Mouse (Mus musculus): Measurements from ENCODE around the gene Tgfa. TPM values are rescaled to one million over a fixed set of nuclear protein-coding genes. Genes with fewer than 3 reads are reported as not detected.

Tgfa gene
- total RNA-seq, 1 experiment: 2.2 TPM

DNA sequence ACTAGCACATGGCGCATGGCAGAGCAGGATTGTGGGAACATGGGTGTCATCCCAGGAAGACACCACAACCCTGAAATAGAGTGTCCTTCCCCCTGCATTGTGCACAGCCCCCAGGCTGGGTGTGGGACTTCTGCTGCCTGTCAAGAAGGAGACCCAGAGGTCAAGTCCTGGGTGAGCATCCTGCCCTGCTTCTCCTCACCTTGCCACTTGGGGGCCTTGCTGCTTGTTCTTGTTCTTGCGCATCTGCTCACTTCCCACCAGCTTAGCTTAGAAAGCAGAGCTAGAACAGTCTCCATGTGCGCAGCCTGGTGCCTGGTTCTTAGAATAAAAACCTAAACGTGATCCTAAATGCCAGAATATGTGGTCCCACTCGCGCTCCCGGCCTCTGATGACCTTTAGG, 82.6 kb downstream of the Tgfa start:
- Histone ChIP-seq H3K4me1 (ENCODE audit: control insufficient read depth in 2 of 2, insufficient read depth in 2 of 2, low read length in 2 of 2, poor library complexity in 1 of 2) (peaks cover 0 to 2% of the 10 kb centered on the region in 2 experiments; a peak in 2 of 4 replicates), H3K36me3 (ENCODE audit: control insufficient read depth, insufficient read depth, low read length, poor library complexity, severe bottlenecking) (no peaks in the 10 kb centered on the region), H3K27ac (ENCODE audit: insufficient read depth, low read depth, low read length, poor library complexity, severe bottlenecking) (no peak overlapping the region), H3K4me3 (ENCODE audit: insufficient read depth in 1 of 2, low read depth in 1 of 2, low read length in 2 of 2, poor library complexity in 1 of 2, severe bottlenecking in 1 of 2) (no peak overlapping the region), H3K9ac (ENCODE audit: insufficient read depth, low read depth, low read length, poor library complexity, severe bottlenecking) (no peak overlapping the region), H3K9me3 (ENCODE audit: control insufficient read depth, insufficient read depth, low read depth, low read length) (no peaks in the 10 kb centered on the region)
- TF ChIP-seq MAFK (IDR thresholded peaks at IDR 0.05; ENCODE audit: insufficient read depth, low read depth, low read length) (no peak), HCFC1 (IDR thresholded peaks at IDR 0.05; ENCODE audit: borderline replicate concordance, insufficient read depth, low read length) (no peak), ZNF384 (IDR thresholded peaks at IDR 0.05; ENCODE audit: low read depth, low read length) (no peak), CHD2 (IDR thresholded peaks at IDR 0.05; ENCODE audit: low read depth, low read length) (no peak), ZC3H11A (IDR thresholded peaks at IDR 0.05; ENCODE audit: borderline replicate concordance, low read depth, low read length) (no peak)
- DNase-seq (ENCODE audit: low read depth, low spot score): no peak
- in situ Hi-C loops (cut with MboI; ENCODE audit: low sequenced_read_pairs in 2 of 2, unreplicated experiment in 2 of 2): no loop called here

DNA sequence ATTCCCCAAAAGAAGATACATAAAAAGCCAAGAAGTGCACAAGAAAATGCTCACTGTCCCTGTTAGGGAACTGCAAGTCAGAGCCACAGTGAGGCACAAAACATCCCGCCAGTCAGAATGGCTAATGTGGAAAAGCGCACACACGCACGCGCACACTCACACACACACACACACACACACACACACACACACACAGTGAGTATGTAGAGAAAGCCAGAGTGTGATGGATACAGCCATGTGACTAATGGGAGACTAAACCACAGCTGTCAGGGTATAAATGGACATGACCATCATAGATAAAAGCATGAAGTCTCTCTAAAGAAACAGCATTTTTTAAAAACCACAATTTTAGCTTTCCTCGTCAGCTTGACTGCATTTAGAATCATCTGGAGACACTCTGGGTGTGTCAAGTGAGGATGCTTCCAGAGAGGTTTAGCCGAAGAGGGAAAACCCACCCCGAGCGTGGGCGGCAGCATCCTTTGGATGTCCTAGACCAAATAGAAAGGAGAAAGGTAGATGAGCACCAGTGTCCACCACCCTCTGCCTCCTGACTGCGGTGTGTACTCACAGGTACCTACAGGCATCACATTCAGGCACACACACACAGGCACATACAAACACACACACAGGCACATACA, 86.7 kb downstream of the Tgfa start:
- Histone ChIP-seq H3K36me3 (ENCODE audit: control insufficient read depth, insufficient read depth, low read length, poor library complexity, severe bottlenecking) (no peaks in the 10 kb centered on the region), H3K27ac (ENCODE audit: insufficient read depth, low read depth, low read length, poor library complexity, severe bottlenecking) (no peak overlapping the region), H3K4me3 (ENCODE audit: insufficient read depth in 1 of 2, low read depth in 1 of 2, low read length in 2 of 2, poor library complexity in 1 of 2, severe bottlenecking in 1 of 2) (no peak overlapping the region), H3K9me3 (ENCODE audit: control insufficient read depth, insufficient read depth, low read depth, low read length) (no peaks in the 10 kb centered on the region), H3K9ac (ENCODE audit: insufficient read depth, low read depth, low read length, poor library complexity, severe bottlenecking) (no peak overlapping the region), H3K4me1 (ENCODE audit: control insufficient read depth in 2 of 2, insufficient read depth in 2 of 2, low read length in 2 of 2, poor library complexity in 1 of 2) (peaks cover 0 to 2% of the 10 kb centered on the region in 2 experiments; a peak in 2 of 4 replicates)
- in situ Hi-C loops (cut with MboI; ENCODE audit: low sequenced_read_pairs in 2 of 2, unreplicated experiment in 2 of 2): no loop called here
- no peak for DNase-seq (ENCODE audit: low read depth, low spot score)
- TF ChIP-seq HCFC1 (IDR thresholded peaks at IDR 0.05; ENCODE audit: borderline replicate concordance, insufficient read depth, low read length) (no peak), ZNF384 (IDR thresholded peaks at IDR 0.05; ENCODE audit: low read depth, low read length) (no peak), ZC3H11A (IDR thresholded peaks at IDR 0.05; ENCODE audit: borderline replicate concordance, low read depth, low read length) (no peak), MAFK (IDR thresholded peaks at IDR 0.05; ENCODE audit: insufficient read depth, low read depth, low read length) (no peak), CHD2 (IDR thresholded peaks at IDR 0.05; ENCODE audit: low read depth, low read length) (no peak)

DNA sequence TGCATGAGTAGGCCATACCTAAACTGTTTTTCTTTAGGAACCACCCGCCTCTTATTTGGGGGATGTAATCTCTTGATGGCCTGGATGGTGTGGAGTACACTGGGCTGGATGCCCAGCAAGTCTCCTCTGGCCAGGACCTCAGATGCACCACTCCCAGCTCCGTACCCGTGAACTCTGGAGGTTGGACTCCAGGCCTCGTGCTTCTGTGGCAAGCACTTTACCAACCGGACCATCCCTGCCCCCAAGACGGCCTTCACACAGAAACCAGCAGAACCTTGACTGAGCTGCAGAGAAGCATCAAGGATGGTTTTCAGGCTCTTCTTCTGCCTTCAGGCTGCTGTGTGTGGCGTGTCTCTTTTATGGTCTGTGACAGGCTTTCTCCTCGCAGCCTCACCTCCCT, 98.3 kb downstream of the Tgfa start:
- Histone ChIP-seq H3K36me3 (ENCODE audit: control insufficient read depth, insufficient read depth, low read length, poor library complexity, severe bottlenecking) (no peaks in the 10 kb centered on the region), H3K9me3 (ENCODE audit: control insufficient read depth, insufficient read depth, low read depth, low read length) (no peaks in the 10 kb centered on the region), H3K4me1 (ENCODE audit: control insufficient read depth in 2 of 2, insufficient read depth in 2 of 2, low read length in 2 of 2, poor library complexity in 1 of 2) (peaks cover 0 to 14% of the 10 kb centered on the region in 2 experiments; a peak in 3 of 4 replicates), H3K9ac (ENCODE audit: insufficient read depth, low read depth, low read length, poor library complexity, severe bottlenecking) (no peak overlapping the region), H3K4me3 (ENCODE audit: insufficient read depth in 1 of 2, low read depth in 1 of 2, low read length in 2 of 2, poor library complexity in 1 of 2, severe bottlenecking in 1 of 2) (no peak overlapping the region), H3K27ac (ENCODE audit: insufficient read depth, low read depth, low read length, poor library complexity, severe bottlenecking) (no peak overlapping the region)
- DNase-seq (ENCODE audit: low read depth, low spot score): no peak
- in situ Hi-C loops (cut with MboI; ENCODE audit: low sequenced_read_pairs in 2 of 2, unreplicated experiment in 2 of 2): no loop called here
- TF ChIP-seq ZNF384 (IDR thresholded peaks at IDR 0.05; ENCODE audit: low read depth, low read length) (no peak), MAFK (IDR thresholded peaks at IDR 0.05; ENCODE audit: insufficient read depth, low read depth, low read length) (no peak), ZC3H11A (IDR thresholded peaks at IDR 0.05; ENCODE audit: borderline replicate concordance, low read depth, low read length) (no peak), CHD2 (IDR thresholded peaks at IDR 0.05; ENCODE audit: low read depth, low read length) (no peak), HCFC1 (IDR thresholded peaks at IDR 0.05; ENCODE audit: borderline replicate concordance, insufficient read depth, low read length) (no peak)

DNA sequence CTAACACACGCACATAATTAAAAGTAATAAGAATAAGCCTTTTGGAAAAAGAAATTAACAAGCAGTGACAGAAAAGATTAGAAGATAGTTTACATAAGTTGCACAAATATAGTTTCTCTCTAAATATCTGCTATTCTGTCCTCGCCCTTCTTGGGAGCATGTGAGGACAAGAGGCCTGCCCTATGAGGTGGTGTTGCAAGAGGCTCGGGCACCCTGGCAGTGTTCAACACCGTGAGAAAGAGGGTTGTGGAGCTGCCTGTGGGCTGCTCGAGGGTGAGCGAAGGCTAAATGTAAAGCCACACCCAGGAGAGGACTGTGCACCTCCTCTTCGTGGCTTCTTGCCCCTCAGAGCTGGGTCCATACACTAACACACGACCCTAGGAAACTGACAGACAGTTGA, 100.4 kb downstream of the Tgfa start:
- no peak for DNase-seq (ENCODE audit: low read depth, low spot score)
- no peaks in the 10 kb centered on the region for H3K36me3 ChIP-seq (ENCODE audit: control insufficient read depth, insufficient read depth, low read length, poor library complexity, severe bottlenecking)
- no peak overlapping the region for H3K9ac ChIP-seq (ENCODE audit: insufficient read depth, low read depth, low read length, poor library complexity, severe bottlenecking)
- no peak overlapping the region for H3K27ac ChIP-seq (ENCODE audit: insufficient read depth, low read depth, low read length, poor library complexity, severe bottlenecking)
- in situ Hi-C loops (cut with MboI; ENCODE audit: low sequenced_read_pairs in 2 of 2, unreplicated experiment in 2 of 2): no loop called here
- H3K9me3 ChIP-seq (ENCODE audit: control insufficient read depth, insufficient read depth, low read depth, low read length): no peaks in the 10 kb centered on the region
- TF ChIP-seq ZC3H11A (IDR thresholded peaks at IDR 0.05; ENCODE audit: borderline replicate concordance, low read depth, low read length): no peak
- no peak for TF ChIP-seq ZNF384 (IDR thresholded peaks at IDR 0.05; ENCODE audit: low read depth, low read length)
- no peak for TF ChIP-seq HCFC1 (IDR thresholded peaks at IDR 0.05; ENCODE audit: borderline replicate concordance, insufficient read depth, low read length)
- peaks cover 0 to 14% of the 10 kb centered on the region in 2 experiments; a peak in 3 of 4 replicates for H3K4me1 ChIP-seq (ENCODE audit: control insufficient read depth in 2 of 2, insufficient read depth in 2 of 2, low read length in 2 of 2, poor library complexity in 1 of 2)
- no peak overlapping the region for H3K4me3 ChIP-seq (ENCODE audit: insufficient read depth in 1 of 2, low read depth in 1 of 2, low read length in 2 of 2, poor library complexity in 1 of 2, severe bottlenecking in 1 of 2)

All from ES-E14 (cell line).